Mouse (Mus musculus): ENCODE data around the gene Olfr1265.

Gene Olfr1265

DNA sequence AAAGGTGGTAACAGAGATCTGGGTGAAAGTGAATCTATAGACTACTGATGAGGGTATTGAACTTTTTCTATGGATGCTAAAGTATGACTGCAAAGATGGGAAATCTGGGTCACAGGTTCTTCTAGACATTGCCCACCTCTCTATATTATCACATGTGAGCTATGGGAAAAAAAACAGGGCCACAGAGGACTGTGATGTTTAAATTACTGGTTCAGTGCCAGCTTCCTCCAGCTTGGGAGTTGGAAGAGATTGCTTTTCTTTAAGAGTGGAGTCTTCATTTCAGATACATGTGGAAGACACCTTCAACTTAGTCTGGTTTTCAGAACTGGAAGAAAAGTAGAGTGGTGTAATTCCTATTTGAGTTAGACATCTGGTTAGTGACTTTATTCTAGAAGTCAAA, at the start of gene Olfr1265:
Gene Olfr1265 (plus strand): TSS at position 301 of the 400 bp plus-strand sequence.
- no peak for DNase-seq (ENCODE audit: low read depth)

DNA sequence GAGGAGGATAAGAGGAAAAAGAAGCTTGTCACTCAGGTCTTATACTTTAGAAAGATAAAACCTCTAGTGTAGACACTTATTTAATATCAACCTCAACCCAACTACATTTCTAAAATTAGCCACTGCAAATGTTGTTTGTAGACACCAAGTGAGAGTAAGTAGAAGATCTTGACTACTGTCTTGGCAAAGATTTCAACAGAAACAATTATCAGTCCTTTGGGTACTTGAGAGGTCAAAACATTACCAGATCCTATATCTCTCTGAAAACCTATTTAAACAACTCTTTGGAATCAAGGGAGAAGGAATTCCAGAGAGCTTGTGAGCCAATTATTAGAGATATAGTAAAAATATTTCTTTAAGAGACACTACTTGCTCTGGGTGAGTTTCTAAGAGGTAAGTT, 44.2 kb upstream of the Olfr1265 start, which contains the start of gene Olfr1261:
Gene Olfr1261 (plus strand): TSS at position 301 of the 400 bp plus-strand sequence.
- DNase-seq (ENCODE audit: low read depth), result no peak

DNA sequence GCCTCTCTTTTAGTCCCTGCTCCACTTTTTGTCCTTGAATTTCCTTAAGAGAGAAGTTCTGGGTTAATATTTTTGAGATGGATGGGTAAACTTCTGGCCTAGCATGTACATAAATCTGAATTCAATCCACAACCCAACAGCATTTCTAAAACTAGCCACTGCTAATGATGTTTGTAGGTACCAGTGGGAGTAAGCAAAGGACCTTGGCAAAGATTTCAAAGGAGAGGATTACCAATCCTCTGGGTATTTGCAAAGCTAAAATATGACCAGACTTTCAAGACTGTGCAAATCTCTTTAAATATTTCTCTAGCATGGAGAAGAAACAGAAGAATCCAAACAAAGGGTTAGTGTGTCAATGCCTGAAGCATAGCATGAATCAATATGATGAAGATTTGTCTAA, 35.3 kb upstream of the Olfr1265 start, which contains the start of gene Olfr1262:
Gene Olfr1262 (plus strand): TSS at position 301 of the 400 bp plus-strand sequence.
- DNase-seq (ENCODE audit: low read depth), result no peak

DNA sequence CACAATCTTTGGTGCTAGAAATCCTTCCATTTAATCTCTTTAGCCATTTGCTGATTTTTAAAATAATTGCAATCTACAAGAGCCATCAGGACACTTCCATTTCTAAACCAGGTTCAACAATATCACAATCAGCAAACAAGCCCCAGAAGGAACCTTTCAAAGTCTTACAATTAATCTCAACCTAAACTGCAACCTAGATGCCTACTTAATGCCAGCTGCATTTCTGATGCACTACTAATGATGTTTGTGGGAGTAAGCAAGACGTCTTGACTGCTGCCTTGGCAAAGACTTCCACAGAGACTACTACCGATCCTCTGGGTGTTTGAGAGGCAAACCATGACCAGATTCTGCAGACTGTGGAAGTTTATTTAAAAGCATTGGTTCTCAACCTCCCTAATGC, 23.3 kb upstream of the Olfr1265 start, which contains the start of gene Olfr1263:
Gene Olfr1263 (plus strand): TSS at position 301 of the 400 bp plus-strand sequence.
- no peak for DNase-seq (ENCODE audit: low read depth)

DNA sequence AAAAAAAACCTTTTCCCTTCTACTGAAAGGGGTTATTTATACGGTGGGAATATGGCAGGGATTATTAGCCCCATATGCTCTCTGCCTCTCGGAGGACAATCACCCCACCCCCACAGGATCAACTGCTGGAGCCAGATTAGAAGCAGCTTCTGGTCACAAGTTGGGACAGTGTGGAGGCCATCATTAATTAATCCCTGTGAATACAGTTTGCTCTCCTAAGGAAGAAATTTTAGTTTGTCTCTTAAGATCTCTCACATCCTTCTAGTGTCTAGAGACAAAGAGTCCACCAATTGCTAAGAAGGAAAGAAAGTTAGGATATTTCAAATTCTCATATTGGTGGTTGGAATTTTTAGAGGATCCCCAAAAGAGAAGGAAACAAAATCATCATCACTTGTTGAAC, 9.7 kb upstream of the Olfr1265 start, which contains the start of gene Olfr1264:
Gene Olfr1264 (minus strand): TSS at position 101 of the 400 bp plus-strand sequence.
- no peak for DNase-seq (ENCODE audit: low read depth)

DNA sequence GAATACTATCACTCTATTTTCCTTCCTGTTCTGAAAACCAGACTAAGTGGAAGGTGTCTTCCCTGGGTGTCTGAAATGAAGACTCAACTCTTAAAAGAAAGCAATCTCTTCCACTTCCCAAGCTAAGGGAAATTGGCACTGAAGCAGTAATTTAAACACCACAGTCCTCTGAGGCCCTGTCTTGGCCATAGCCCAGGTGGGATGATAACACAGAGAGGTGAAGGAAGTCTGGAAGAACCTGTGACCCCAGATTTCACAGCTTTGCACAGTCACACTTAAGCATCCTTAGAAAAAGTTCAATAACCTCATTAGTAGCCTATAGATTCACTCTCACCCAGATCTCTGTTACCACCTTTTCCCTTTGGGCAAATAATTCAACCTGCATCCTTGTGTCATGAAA, 28.4 kb downstream of the Olfr1265 start, which contains the start of gene Olfr140:
Gene Olfr140 (minus strand): TSS at position 101 of the 400 bp plus-strand sequence.
- no peak for DNase-seq (ENCODE audit: low read depth)

DNA sequence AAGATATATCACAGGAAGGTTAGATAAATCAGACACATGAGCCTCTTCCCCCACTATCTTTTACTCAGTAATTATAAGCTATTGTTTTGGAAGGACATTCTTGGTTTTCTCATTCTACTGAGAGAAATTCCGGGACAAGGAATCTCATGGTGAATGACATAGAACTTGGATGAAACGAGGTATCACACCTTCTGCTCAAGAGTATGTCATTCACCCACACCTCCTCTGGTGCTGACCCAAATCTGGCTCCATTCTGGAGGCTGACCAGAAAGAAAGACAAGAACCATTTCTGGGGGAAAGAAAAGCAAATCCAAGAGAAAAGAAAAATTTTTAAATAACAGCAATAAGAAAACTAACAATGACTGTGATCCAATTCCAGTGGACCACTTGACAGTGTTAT, 34.9 kb downstream of the Olfr1265 start:
- no peak for DNase-seq (ENCODE audit: low read depth)

All from naive thymus-derived CD4-positive, alpha-beta T cell, adult 2 months (primary cell).